Mouse (Mus musculus) gastrocnemius, postnatal 4 days (tissue): ENCODE results near the gene Jup. TPM values are rescaled to one million over a fixed set of nuclear protein-coding genes. Genes with fewer than 3 reads are reported as not detected.
"Not testable (repeated sequence)": the region's sequence is repeated elsewhere in the genome, so short reads cannot be mapped to it uniquely, and the experiment has no call there.

Experiments used
- DNase-seq, 2 experiments: peaks; one replicate each; pipeline ENCODE4 v3.0.0; 2021 to 2022; ENCODE audit warnings: low spot score in 2 of 2, mixed read lengths in 2 of 2
- total RNA-seq, 2 experiments: library from RNA; stranded (reverse); gene quantifications; 2 replicates each; pipeline ENCODE4 v1.2.3; 2021

Jup gene
- total RNA-seq, 2 experiments from 2014 or later, result 80.4 to 91.4 TPM

DNA sequence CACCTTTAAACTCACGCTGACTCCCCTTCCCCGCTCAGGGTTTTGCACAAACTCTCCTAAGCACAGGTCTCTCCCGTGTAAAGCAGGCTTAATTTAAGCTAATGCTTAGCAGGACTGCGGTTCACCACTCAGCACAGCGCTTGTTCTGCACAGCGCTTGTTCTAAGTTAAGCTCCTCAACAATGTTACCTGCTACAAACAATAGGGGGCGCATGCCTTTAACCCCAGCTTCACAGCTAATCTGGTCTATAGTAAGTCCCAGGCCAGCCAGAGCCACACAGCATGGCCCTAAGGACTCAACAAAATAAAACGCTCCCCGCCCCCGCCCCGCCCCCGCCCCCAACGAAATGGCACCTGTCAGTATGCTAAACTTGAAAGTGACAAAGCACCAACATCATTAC lies 36.5 kb downstream of the Jup start:
- not testable (repeated sequence) for DNase-seq

DNA sequence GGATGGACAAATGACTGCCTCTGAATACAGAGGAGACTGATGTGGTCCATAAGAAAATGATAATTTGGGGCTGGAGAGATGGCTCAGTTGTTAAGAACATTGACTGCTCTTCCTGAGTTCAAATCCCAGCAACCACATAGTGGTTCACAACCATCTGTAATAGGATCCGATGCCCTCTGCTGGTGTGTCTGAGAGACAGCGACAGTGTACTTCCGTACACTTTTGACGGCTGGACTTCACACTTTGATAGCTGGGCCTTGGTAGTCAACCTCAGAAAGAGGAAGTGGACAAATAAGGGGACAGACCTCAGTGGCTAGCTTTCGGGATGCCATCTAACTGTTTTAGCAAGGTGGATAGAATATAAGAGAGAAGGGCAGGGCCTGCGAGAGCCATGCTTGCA lies 37.4 kb downstream of the Jup start:
- no peak for DNase-seq

DNA sequence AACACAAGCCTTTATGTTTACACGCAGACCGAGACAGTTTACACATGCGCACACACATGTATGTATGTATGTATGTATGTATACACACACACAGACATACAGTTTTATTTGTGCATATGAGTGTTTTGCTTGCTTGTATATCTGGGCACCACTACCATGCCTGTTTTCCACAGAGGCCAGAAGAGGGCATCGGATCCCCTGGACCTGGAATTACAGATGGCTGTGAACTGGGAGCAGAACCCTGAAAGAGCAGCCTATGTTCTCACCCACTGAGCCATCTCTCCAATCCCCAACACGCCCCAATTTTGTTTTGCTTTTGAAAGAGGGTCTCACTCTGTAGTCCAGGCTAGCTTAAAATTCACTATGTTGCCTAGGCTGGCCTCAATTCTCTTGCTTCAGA lies 40.2 kb downstream of the Jup start:
- no peak for DNase-seq

DNA sequence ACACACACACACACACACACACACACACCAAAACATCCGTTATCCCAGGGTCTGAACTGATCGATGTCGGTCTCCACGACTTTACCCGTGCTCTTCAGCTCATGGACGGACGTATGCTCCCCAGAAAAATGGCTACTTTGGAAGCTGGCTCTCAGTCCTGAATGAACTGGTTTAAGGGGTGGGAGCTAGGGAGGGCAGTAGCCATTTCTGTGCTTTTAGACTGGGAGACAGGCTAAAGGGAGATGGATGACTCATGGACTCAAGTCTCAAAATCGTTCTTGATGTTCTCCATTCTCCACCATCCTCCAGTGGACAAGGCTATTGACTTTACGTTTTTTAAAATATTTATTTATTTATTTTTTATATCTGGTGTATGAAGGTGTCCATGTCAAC lies 40.7 kb downstream of the Jup start:
- no peak for DNase-seq

DNA sequence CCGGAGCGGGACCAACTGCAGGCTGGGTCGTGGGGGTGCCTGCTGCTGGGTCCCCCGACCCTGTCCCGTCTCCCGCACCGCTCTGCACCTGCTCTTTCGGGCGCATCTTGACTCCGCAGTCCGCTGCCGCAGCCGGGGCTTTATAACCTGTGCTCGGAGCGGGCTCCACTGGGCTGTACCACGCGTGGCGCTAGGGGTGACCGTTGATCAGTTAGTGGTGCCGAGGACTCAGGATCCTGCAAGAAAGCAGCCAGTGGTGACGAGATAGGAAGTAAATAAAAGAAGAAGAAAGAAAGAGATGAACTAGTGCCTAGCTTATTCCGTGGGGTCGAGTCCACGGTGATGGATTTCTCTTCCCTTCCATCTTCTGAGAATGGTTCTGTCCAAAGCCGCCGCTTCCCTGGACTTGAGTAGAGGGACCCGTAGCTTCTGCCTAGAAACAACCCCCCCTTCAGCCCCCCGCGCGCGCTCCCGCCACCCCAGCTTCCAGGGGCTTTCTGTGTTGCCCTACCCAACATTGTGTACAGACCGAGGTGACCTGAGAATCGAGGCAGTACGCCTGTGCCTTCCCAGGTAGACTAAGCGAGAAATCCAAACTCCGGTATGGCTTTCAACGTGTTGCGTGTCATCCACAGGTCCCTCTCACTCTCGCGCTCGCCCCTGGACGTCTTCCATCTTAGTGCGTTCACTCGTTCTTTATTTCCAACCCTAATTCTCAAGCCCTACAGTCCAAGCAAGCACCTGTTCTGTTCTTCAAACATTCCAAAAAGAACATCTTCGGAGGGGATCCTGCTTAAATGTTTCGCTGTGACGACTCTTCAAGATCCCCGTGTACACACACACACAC lies 41.4 kb downstream of the Jup start, which contains the start of gene Hap1:
Gene Hap1 (minus strand): TSS at position 157 of the 847 bp plus-strand sequence.
- peak in 1 of 2 experiments; percentile 61 for DNase-seq

DNA sequence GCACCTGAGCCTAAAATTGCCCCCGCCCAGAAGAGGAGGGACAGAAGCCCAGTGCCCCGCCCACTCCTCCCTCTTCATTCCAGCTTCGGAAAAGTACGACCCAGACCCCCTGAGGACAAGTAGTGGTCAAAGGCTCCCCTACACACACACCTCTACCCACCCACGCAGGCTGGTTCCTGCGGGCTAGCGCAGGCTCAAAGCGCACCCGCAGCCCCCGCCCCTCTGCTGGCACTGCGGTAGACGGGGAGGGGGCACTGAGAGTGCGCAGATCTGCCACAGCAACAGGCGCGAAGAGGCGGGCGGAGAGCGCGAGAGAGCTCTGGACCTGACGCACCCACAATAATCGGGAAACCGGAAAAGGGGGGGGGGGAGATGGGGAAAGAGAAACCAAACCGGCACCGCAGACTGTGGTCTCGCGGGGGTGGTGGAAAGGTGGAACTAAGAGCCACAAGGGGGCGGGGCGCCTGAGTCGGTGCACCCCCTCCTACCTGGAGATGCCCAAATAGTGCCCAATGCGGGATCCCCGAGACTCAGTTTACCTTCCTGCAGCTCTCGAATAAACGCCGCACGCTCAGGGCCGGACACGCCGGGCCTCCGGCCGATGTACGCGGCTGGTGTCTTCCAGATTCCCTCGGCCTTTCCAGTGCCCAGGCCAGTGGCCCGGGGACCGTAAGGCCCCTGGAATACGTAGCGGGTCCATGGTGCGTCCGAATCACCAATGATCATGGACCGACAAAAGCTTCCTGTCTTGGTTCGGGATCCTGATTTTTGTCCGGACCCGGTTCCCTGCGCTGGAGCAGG lies 42.2 kb downstream of the Jup start:
- no peak for DNase-seq

DNA sequence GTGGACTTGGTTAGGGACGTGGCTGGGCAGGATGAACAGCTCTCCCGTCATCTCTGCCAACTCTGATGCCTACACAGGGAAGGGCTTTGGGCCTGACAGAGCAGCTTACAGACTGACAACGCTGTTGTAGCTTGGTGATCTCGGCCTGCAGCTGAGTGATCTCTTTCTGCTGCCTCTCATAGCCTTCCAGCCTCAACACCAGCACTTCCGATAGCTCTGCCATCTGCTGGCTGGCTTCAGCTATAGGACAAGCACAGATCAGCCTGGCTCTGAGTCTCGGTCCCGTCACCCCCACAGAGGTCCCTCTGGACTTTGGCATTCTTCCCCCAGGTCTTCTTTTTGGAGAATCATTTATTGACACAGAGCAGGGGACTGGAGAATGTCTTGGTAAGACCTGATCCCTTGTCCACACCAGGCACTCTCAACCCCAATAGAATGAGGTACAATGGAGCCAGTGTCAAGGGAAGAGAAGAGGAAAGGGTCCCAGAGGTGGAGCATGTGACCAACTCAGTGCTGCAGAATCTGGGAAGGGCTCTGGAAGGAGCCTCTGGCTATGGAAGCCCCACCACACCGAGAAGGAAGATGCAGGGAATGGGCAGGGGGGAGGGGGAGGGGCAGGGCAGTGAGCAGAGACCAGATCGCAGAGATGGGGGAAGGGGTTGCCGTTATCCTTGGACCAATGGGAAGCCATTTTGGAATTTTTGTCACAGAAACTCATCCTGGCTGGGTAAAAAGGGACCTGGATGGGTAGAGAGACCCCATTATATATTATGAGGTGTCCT lies 45.3 kb downstream of the Jup start:
- no peak for DNase-seq

DNA sequence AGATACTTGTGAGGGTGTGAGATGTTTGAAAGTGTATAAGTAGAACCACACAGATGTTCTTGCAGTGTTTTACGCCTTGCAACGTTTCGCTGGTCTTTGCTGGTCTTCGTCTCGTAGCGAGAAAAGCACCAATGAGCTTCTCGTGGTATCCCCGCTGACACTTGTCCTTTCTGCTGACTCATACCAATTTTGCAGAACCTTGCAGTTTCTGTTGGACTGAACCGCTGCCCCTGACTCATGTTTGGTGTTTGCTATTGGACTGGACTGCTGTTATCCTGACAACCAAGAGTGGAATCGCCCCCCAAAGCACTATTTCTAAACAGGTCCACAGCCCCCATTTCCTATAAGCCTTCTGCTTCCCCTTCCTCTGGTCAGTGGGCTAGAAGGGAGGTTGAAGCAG lies 53.3 kb downstream of the Jup start:
- DNase-seq, result no peak

DNA sequence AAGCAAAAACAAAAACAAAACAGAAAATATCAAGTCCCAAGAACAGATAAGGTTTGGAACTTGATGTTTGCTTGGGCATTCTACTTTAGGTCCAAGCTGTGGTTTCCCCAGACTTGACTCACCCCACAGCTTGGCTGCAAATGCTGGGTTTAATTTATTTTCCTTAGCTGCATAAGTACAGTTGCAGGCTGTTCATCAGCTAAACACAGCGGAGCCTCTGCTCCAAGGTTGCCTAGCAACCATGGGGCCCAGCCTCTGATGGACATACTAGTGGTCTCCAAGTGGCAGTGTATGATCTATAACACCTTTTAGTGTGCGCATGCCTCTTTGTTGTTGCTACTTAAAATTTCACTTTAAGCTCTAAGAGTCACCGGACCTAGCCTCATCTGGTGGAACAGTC lies 61.8 kb downstream of the Jup start:
- DNase-seq, result no peak

DNA sequence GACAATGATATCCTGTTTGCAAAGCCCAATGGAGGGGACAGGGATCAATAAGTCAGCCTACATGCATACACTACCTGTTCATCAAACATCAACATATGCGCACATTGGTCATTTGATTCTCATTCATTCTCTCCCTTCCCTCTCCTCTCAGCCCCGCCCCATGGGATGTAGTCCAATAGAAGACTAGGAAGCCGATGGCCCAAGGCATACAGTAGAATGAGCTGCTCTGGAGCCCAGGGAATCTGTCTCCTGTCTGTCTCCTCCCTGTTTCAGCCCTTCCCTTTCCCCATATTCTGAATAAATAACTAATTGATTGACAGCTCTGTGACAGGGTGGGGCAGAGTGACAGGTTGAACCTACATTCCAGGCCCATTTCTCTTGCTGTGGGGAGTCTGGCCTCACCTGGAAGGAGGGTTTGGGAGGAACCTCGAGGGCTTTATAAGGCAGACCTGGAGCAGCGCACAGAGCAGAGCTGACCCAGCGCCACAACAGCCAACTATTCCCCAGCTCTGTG lies 63.6 kb downstream of the Jup start, which contains the start of gene Gast:
Gene Gast (plus strand): TSS at position 464 of the 514 bp plus-strand sequence.
- DNase-seq, result no peak

DNA sequence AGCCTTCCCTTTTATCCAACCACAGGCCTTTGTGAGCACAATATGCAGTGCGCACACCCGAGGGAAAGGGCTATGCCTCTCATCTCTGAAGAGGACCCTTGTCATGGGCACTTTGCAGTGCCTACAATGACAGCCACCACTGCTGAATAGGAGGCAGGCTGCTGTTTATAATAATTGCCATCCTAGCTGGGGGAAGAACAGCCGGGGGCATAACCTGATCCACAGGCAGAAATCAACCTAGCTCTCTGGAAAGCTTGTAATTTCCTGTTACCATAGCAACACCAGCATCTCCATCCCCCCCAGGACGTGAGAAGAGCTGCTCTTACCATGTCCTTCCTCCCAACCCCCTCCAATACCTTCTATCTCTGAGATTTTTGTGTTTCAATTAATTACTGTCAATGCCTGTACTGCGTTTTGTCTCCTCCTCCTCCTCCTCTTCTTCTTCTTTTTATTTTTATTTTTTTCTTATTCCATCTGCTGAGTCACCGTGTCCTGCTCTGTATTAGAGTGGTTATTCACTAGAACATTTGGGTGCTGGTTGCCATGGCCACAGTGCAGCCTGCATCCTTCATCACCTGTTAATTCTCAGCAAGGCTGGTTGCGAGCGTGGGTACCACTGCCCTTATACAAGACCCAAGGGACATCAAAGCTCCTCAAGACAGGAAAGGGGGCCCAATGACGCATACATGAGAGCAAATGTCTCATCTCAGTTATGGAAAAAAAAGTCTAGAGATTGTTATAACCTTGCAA lies 64.6 kb downstream of the Jup start:
- DNase-seq, result no peak

DNA sequence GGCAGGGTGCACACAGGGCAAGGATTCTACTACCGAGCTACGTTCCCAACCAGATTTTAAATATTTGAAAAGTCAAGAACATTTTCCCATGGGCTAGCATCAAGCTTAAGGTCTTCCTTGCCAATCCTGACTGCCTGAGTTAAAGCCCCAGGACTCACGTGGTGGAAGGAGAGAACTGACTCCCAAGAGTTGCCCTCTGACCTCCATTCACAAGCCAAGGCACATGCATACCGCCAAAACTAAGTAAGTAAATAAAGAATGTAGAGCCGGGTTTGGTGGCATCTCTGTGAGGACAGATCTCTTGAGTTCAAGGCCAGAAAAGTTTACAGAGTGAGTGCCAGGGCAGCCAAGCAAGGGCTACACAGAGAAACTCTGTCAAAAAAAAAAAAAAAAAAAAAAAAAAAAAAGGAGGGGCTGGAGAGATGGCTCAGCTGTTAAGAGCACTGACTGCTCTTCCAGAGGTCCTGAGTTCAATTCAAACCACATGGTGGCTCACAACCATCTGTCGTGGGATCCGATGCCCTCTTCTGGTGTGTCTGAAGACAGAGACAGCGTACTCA lies 66.7 kb downstream of the Jup start:
- not testable (repeated sequence) for DNase-seq

DNA sequence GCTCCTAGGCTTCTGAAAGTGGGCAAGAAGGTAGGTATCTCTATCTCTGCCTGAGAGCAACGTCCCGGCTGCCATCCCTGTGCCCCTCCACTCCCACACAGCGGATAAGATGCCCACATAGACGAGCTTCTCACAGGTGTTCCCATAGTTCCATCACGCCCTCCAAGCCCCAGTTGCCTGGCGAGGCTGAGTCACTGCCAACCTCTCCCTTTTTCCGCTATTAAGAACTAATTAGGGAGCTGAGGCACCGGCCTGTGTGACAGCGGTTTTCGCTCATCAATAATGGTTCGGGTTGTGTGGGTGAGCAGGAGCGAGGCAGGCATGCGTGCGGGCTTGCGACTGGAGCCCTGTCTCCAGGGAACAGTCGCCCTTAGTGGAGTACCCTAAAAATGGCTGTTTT lies 67.3 kb downstream of the Jup start:
- DNase-seq, result no peak

DNA sequence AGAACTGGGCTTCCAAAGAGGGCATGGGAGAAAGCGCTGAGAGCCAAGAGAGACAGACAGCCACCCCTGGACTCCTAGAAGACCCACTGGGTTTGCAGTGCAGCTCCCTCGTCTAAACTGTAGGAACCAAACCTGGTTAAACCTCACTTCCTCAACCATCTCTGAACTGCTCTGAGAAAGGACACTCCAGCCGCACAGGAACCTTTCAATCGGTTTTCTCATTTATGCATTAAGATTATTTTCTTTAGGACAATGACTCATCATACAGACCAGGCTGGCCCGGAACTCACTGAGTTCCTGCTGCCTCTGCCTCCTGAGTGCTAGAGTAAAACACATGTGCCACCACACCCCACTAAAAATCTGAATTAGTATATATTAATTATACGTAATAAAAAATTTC lies 69.8 kb downstream of the Jup start:
- no peak for DNase-seq

DNA sequence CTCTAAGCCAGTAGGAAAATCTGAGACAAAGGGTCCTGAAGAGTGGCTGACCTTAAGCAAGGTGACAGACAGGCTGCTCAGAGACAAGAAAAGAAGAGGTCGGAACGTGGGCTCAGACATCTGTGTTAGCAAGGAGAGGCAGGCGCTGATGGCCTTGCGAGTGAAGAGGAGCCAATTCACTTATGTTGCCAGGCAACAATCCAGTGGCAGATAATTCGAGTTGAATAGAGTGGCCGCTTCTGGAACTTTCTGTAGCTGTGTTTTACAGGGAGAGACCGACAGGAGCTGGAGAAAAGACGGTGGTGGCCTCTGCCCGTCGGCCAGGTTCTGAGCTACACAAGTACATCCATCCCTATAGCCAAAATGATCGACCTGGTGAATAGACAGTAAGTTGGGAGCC lies 70.2 kb downstream of the Jup start:
- no peak for DNase-seq

DNA sequence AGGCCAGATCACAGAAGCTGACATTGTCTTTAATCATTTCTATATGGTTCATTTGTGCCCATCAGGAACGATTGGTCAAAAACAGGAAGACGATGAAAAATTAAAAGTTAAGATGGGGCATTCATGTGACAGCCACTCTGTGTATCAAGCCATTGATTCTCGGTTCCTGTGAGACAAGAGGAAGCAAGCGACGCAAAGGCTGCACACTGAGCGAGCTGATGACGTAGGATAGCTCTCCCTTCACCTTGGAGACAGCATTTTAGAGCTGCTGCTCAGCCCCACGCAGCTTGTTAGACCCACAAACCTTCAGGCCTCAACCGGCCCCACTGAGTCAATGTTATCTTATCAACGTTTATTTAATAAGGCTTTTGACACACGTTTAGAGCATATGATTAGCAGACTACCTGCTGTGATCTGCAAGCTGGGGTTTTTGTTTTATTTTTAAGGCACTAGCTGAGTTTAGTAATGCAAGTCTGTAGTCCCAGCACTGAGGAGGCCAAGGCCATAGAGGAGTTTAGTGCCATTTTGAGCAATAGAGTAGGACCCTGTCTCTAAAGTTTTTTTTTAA lies 72.4 kb downstream of the Jup start:
- no peak for DNase-seq

DNA sequence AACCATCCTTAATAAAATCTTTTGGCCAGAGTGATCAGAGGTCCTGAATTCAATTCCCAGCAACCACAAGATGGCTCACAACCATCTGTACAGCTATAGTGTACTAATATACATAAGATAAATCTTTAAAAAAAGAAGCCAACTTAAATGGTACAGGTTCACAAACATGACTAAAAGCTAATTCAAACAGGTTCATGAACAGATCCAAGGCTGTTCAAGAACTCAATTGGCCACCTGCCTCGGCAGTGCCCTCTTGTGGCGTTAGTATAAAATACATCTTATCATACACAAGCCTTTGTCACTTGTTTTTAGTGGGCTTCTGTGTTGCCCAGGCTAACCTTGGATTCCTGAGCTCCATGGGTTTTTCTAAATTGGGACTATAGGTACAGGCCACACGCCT lies 74.0 kb downstream of the Jup start:
- DNase-seq, result peak in 1 of 2 experiments; percentile 52

DNA sequence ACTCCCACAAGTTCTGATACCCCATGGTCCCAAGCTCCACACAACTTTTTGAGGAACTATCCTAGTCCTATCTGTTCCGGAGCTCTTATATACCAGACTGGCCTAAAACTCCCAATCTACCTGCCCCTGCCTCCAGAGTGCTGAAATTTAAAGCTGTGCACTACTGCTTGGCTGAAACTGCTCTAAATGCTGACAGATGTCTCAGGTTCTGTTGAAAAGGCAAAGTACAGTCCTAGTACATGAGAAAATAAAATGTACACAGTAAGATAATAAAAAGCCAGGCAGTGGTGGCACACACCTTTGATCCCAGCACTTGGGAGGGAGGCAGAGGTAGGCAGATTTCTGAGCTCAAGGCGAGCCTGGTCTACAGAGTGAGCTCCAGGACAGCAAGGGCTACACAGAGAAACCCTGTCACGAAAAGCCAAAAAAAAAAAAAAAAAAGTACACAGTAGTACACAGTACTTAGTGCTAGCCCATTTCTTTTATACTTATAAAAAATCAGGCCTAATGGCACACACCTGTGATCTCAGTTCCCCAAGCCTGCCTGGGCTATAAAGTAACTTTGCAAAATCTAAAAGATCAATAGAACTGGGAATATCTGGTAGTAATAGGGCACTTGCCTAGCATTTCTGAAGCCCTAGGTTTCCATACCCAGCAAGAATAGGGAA lies 74.8 kb downstream of the Jup start:
- no peak for DNase-seq
